Mouse (Mus musculus): Measurements from ENCODE around the gene Tgif1. TPM values are rescaled to one million over a fixed set of nuclear protein-coding genes. Genes with fewer than 3 reads are reported as not detected.

The Tgif1 gene
- total RNA-seq (2014; rRNA removed; ENCODE audit: low replicate concordance), result 7.8 and 12.9 TPM in 2 replicates
- polyA plus RNA-seq (2015; fragmentation: Nextera tagmentation; extraction: Ambion mirVana), result 9.0 and 10.6 TPM in 2 replicates

GRCm38 (mm10) chr17:70853436-70853905 is at the start of gene Tgif1:
Gene Tgif1, minus strand, starts transcription at chr17:70853546.
- Histone ChIP-seq H3K27ac (ENCODE audit: low read depth) (peak within 1 kb of the TSS; percentile 94), H3K27me3 (ENCODE audit: control insufficient read depth, insufficient read depth, low read length) (no peaks in the 10 kb centered on the region), H3K9ac (replicated peaks; ENCODE audit: low read depth, low read length) (peak within 1 kb of the TSS; percentile 64), H3K4me3 (ENCODE audit: low read depth, low read length) (peak within 1 kb of the TSS; percentile 63), H3K4me1 (ENCODE audit: control insufficient read depth, insufficient read depth) (no peaks in the 10 kb centered on the region), H3K4me2 (ENCODE audit: low read depth, low read length) (peak within 1 kb of the TSS; percentile 91), H3K36me3 (replicated peaks; ENCODE audit: control insufficient read depth, insufficient read depth, low read length) (no peaks in the 10 kb centered on the region), H3K9me3 (replicated peaks; ENCODE audit: control insufficient read depth, low read length) (no peaks in the 10 kb centered on the region)
- WGBS, result under 1% methylated on average over 29 of the region's 29 CpGs
- DNase-seq (ENCODE audit: low spot score) (peak; percentile 49), ATAC-seq (ENCODE audit: insufficient read depth, low read depth) (peak; percentile 14; the same call in 1 of the 2 replicates)
- TF ChIP-seq EP300 (IDR thresholded peaks at IDR 0.05; ENCODE audit: low read depth) (no peak), CTCF (IDR thresholded peaks at IDR 0.05; ENCODE audit: low read depth) (no peak)

GRCm38 (mm10) chr17:70900660-70901059 is 47.3 kb upstream of the Tgif1 start:
- TF ChIP-seq EP300 (IDR thresholded peaks at IDR 0.05; ENCODE audit: low read depth) (no peak), CTCF (IDR thresholded peaks at IDR 0.05; ENCODE audit: low read depth) (no peak)
- H3K4me1 ChIP-seq (ENCODE audit: control insufficient read depth, insufficient read depth), result no peaks in the 10 kb centered on the region
- 82% methylated on average over 10 of the region's 10 CpGs for WGBS
- H3K9me3 ChIP-seq (replicated peaks; ENCODE audit: control insufficient read depth, low read length), result no peaks in the 10 kb centered on the region
- H3K9ac ChIP-seq (replicated peaks; ENCODE audit: low read depth, low read length), result no peak overlapping the region
- no peaks in the 10 kb centered on the region for H3K27me3 ChIP-seq (ENCODE audit: control insufficient read depth, insufficient read depth, low read length)
- H3K36me3 ChIP-seq (replicated peaks; ENCODE audit: control insufficient read depth, insufficient read depth, low read length), result no peaks in the 10 kb centered on the region
- H3K27ac ChIP-seq (ENCODE audit: low read depth), result no peak overlapping the region
- no peak for ATAC-seq (ENCODE audit: insufficient read depth, low read depth)
- H3K4me3 ChIP-seq (ENCODE audit: low read depth, low read length), result no peak overlapping the region
- no peak for DNase-seq (ENCODE audit: low spot score)
- no peak overlapping the region for H3K4me2 ChIP-seq (ENCODE audit: low read depth, low read length)

- Histone ChIP-seq H3K27me3 (ENCODE audit: control insufficient read depth, insufficient read depth, low read length) (no peaks in the 10 kb centered on the region), H3K4me3 (ENCODE audit: low read depth, low read length) (no peak overlapping the region), H3K4me2 (ENCODE audit: low read depth, low read length) (no peak overlapping the region), H3K9me3 (replicated peaks; ENCODE audit: control insufficient read depth, low read length) (no peaks in the 10 kb centered on the region), H3K27ac (ENCODE audit: low read depth) (no peak overlapping the region), H3K9ac (replicated peaks; ENCODE audit: low read depth, low read length) (no peak overlapping the region), H3K4me1 (ENCODE audit: control insufficient read depth, insufficient read depth) (no peaks in the 10 kb centered on the region), H3K36me3 (replicated peaks; ENCODE audit: control insufficient read depth, insufficient read depth, low read length) (no peaks in the 10 kb centered on the region)
- TF ChIP-seq CTCF (IDR thresholded peaks at IDR 0.05; ENCODE audit: low read depth) (no peak), EP300 (IDR thresholded peaks at IDR 0.05; ENCODE audit: low read depth) (no peak)
- DNase-seq (ENCODE audit: low spot score), result no peak
- no peak for ATAC-seq (ENCODE audit: insufficient read depth, low read depth)
- 84% methylated on average over 6 of the region's 6 CpGs for whole genome bisulfite sequencing
Observed at GRCm38 (mm10) chr17:70899642-70900041, 46.3 kb upstream of the Tgif1 start.

GRCm38 (mm10) chr17:70894867-70895266 is 41.5 kb upstream of the Tgif1 start:
- Histone ChIP-seq H3K4me3 (ENCODE audit: low read depth, low read length) (no peak overlapping the region), H3K36me3 (replicated peaks; ENCODE audit: control insufficient read depth, insufficient read depth, low read length) (no peaks in the 10 kb centered on the region), H3K4me2 (ENCODE audit: low read depth, low read length) (no peak overlapping the region), H3K27ac (ENCODE audit: low read depth) (no peak overlapping the region), H3K9me3 (replicated peaks; ENCODE audit: control insufficient read depth, low read length) (no peaks in the 10 kb centered on the region), H3K9ac (replicated peaks; ENCODE audit: low read depth, low read length) (no peak overlapping the region), H3K4me1 (ENCODE audit: control insufficient read depth, insufficient read depth) (no peaks in the 10 kb centered on the region), H3K27me3 (ENCODE audit: control insufficient read depth, insufficient read depth, low read length) (no peaks in the 10 kb centered on the region)
- TF ChIP-seq EP300 (IDR thresholded peaks at IDR 0.05; ENCODE audit: low read depth) (no peak), CTCF (IDR thresholded peaks at IDR 0.05; ENCODE audit: low read depth) (no peak)
- WGBS, result 82% methylated on average over 9 of the region's 9 CpGs
- ATAC-seq (ENCODE audit: insufficient read depth, low read depth) (no peak), DNase-seq (ENCODE audit: low spot score) (no peak)

- Histone ChIP-seq H3K27ac (ENCODE audit: low read depth) (no peak overlapping the region), H3K9me3 (replicated peaks; ENCODE audit: control insufficient read depth, low read length) (no peaks in the 10 kb centered on the region), H3K4me2 (ENCODE audit: low read depth, low read length) (no peak overlapping the region), H3K9ac (replicated peaks; ENCODE audit: low read depth, low read length) (no peak overlapping the region), H3K36me3 (replicated peaks; ENCODE audit: control insufficient read depth, insufficient read depth, low read length) (no peaks in the 10 kb centered on the region), H3K27me3 (ENCODE audit: control insufficient read depth, insufficient read depth, low read length) (no peaks in the 10 kb centered on the region), H3K4me1 (ENCODE audit: control insufficient read depth, insufficient read depth) (no peaks in the 10 kb centered on the region), H3K4me3 (ENCODE audit: low read depth, low read length) (no peak overlapping the region)
- no peak for DNase-seq (ENCODE audit: low spot score)
- WGBS, result 60% methylated on average over 5 of the region's 5 CpGs
- ATAC-seq (ENCODE audit: insufficient read depth, low read depth), result no peak
- TF ChIP-seq EP300 (IDR thresholded peaks at IDR 0.05; ENCODE audit: low read depth) (no peak), CTCF (IDR thresholded peaks at IDR 0.05; ENCODE audit: low read depth) (no peak)
Observed at GRCm38 (mm10) chr17:70893151-70893550, 39.8 kb upstream of the Tgif1 start.

Measured in heart, postnatal 0 days (tissue).